Mouse (Mus musculus) forebrain, embryonic 16.5 days (tissue): Measurements from ENCODE around the gene Entr1. TPM values are rescaled to one million over a fixed set of nuclear protein-coding genes. Genes with fewer than 3 reads are reported as not detected.

Source experiments
- ATAC-seq: fragments of 200-750 bp; cut with Nextera tagmentation; 2 replicates; pipeline ENCODE4 v1.8.0; 2017; ENCODE audit warnings: mild to moderate bottlenecking, moderate library complexity
- H3K27ac ChIP-seq: fragments of 300-500 bp; sonication (generic); 2 replicates; pipeline ENCODE4 v1.5.1; 2014; ENCODE audit warnings: low read length, control low read depth
- H3K27me3 ChIP-seq: fragments of 300-500 bp; sonication (generic); replicated peaks from 2 replicates; pipeline ENCODE4 v1.6.1; 2014; ENCODE audit warnings: low read length; ENCODE audit not compliant: control insufficient read depth, insufficient read depth
- H3K36me3 ChIP-seq: fragments of 300-500 bp; sonication (generic); 2 replicates; pipeline ENCODE4 v1.6.1; 2014; ENCODE audit not compliant: control insufficient read depth, insufficient read depth
- H3K4me1 ChIP-seq: fragments of 300-500 bp; sonication (generic); replicated peaks from 2 replicates; pipeline ENCODE4 v1.6.1; 2014; ENCODE audit warnings: low read length; ENCODE audit not compliant: control insufficient read depth, insufficient read depth
- H3K4me2 ChIP-seq: fragments of 300-500 bp; sonication (generic); 2 replicates; pipeline ENCODE4 v1.6.1; 2014; ENCODE audit warnings: mild to moderate bottlenecking, low read length, control low read depth
- H3K4me3 ChIP-seq: fragments of 300-500 bp; sonication (generic); replicated peaks from 2 replicates; pipeline ENCODE4 v1.5.1; 2014; ENCODE audit warnings: mild to moderate bottlenecking, low read length, control low read depth
- H3K9ac ChIP-seq: fragments of 300-500 bp; sonication (generic); replicated peaks from 2 replicates; pipeline ENCODE4 v1.6.1; 2014; ENCODE audit warnings: low read depth, low read length, control low read depth
- H3K9me3 ChIP-seq: fragments of 300-500 bp; sonication (generic); 2 replicates; pipeline ENCODE4 v1.6.1; 2016; ENCODE audit warnings: low read length; ENCODE audit not compliant: control insufficient read depth
- WGBS: fragments of 180-500 bp; shearing (Covaris S2); extraction: QIAGEN DNeasy Blood & Tissue Kit; methylation state at CpG from one replicate; pipeline ENCODE4 v1.1.7; 2014; 5-methylcytosine and 5-hydroxymethylcytosine counted together
- polyA plus RNA-seq: library from polyadenylated mRNA; unstranded; fragments of >200 nt; fragmentation: Nextera tagmentation; extraction: Ambion mirVana; gene quantifications from 2 replicates; pipeline ENCODE4 v1.2.1, GENCODE M21; 2015

Gene Entr1
- 194 and 208 TPM in 2 replicates for polyA plus RNA-seq

- peak; percentile 94 for ATAC-seq
- Histone ChIP-seq H3K27ac (peak within 1 kb of the TSS; percentile 62), H3K4me2 (peak within 1 kb of the TSS; percentile 99), H3K4me3 (peak within 1 kb of the TSS; percentile 97), H3K9ac (peak within 1 kb of the TSS; percentile 81), H3K4me1 (peaks cover 22% of the 10 kb centered on the region), H3K9me3 (no peaks in the 10 kb centered on the region), H3K36me3 (peaks cover 44% of the 10 kb centered on the region), H3K27me3 (no peaks in the 10 kb centered on the region)
- WGBS: under 1% methylated on average over 57 of the region's 60 CpGs
These were observed at the start of gene Entr1, which contains the start of gene Pmpca for GRCm38 (mm10) chr2:26389154-26389690. TSS of gene Entr1 (minus strand) at chr2:26389316. TSS of gene Pmpca (plus strand) at chr2:26389339.

- H3K9me3 ChIP-seq: no peaks in the 10 kb centered on the region
- no peak for ATAC-seq
- H3K36me3 ChIP-seq: peaks cover 16% of the 10 kb centered on the region; the same call in 1 of the 2 replicates
- no peak overlapping the region for H3K4me3 ChIP-seq
- WGBS: 93% methylated on average over 7 of the region's 7 CpGs
- no peak overlapping the region for H3K27ac ChIP-seq
- peaks cover 13% of the 10 kb centered on the region for H3K4me1 ChIP-seq
- H3K27me3 ChIP-seq: no peaks in the 10 kb centered on the region
- no peak overlapping the region for H3K4me2 ChIP-seq
- no peak overlapping the region for H3K9ac ChIP-seq
These were observed 49.3 kb upstream of the Entr1 start for GRCm38 (mm10) chr2:26438373-26438772.

- Histone ChIP-seq H3K4me2 (no peak overlapping the region), H3K27me3 (no peaks in the 10 kb centered on the region), H3K4me3 (no peak overlapping the region), H3K9me3 (no peaks in the 10 kb centered on the region), H3K9ac (no peak overlapping the region), H3K4me1 (peaks cover 7% of the 10 kb centered on the region), H3K27ac (no peak overlapping the region), H3K36me3 (peaks cover 22% of the 10 kb centered on the region; the same call in 1 of the 2 replicates)
- no peak for ATAC-seq
- 82% methylated on average over 4 of the region's 4 CpGs for WGBS
These were observed 48.1 kb upstream of the Entr1 start for GRCm38 (mm10) chr2:26437221-26437620.

- no peak overlapping the region for H3K27ac ChIP-seq
- ATAC-seq: no peak
- no peak overlapping the region for H3K9ac ChIP-seq
- H3K4me3 ChIP-seq: no peak overlapping the region
- H3K9me3 ChIP-seq: no peaks in the 10 kb centered on the region
- H3K36me3 ChIP-seq: peaks cover 28% of the 10 kb centered on the region
- no peaks in the 10 kb centered on the region for H3K27me3 ChIP-seq
- peaks cover 7% of the 10 kb centered on the region for H3K4me1 ChIP-seq
- H3K4me2 ChIP-seq: no peak overlapping the region
- WGBS: 94% methylated on average over 7 of the region's 7 CpGs
These were observed 45.9 kb upstream of the Entr1 start for GRCm38 (mm10) chr2:26434791-26435572.

- no peaks in the 10 kb centered on the region for H3K27me3 ChIP-seq
- no peak overlapping the region for H3K9ac ChIP-seq
- H3K4me2 ChIP-seq: no peak overlapping the region
- no peak for ATAC-seq
- no peaks in the 10 kb centered on the region for H3K9me3 ChIP-seq
- no peaks in the 10 kb centered on the region for H3K4me1 ChIP-seq
- H3K27ac ChIP-seq: no peak overlapping the region
- H3K36me3 ChIP-seq: peaks cover 51% of the 10 kb centered on the region
- no peak overlapping the region for H3K4me3 ChIP-seq
- WGBS: 94% methylated on average over 5 of the region's 5 CpGs
These were observed 40.7 kb upstream of the Entr1 start for GRCm38 (mm10) chr2:26429851-26430250.

- ATAC-seq: no peak
- H3K27me3 ChIP-seq: no peaks in the 10 kb centered on the region
- H3K9ac ChIP-seq: no peak overlapping the region
- 97% methylated on average over 2 of the region's 2 CpGs for WGBS
- H3K4me3 ChIP-seq: no peak overlapping the region
- H3K4me2 ChIP-seq: no peak overlapping the region
- no peaks in the 10 kb centered on the region for H3K4me1 ChIP-seq
- H3K9me3 ChIP-seq: no peaks in the 10 kb centered on the region
- peaks cover 70% of the 10 kb centered on the region for H3K36me3 ChIP-seq
- H3K27ac ChIP-seq: no peak overlapping the region
These were observed 35.4 kb upstream of the Entr1 start for GRCm38 (mm10) chr2:26424541-26424940.

- ATAC-seq: no peak
- H3K4me1 ChIP-seq: no peaks in the 10 kb centered on the region
- WGBS: 91% methylated on average over 1 of the region's 1 CpGs
These were observed 34.0 kb upstream of the Entr1 start for GRCm38 (mm10) chr2:26423086-26423485.

GRCm38 (mm10) chr2:26421969-26422368 is 32.9 kb upstream of the Entr1 start:
- no peak overlapping the region for H3K4me2 ChIP-seq
- no peaks in the 10 kb centered on the region for H3K4me1 ChIP-seq
- peaks cover 60% of the 10 kb centered on the region for H3K36me3 ChIP-seq
- H3K27me3 ChIP-seq: no peaks in the 10 kb centered on the region
- no peaks in the 10 kb centered on the region for H3K9me3 ChIP-seq
- no peak overlapping the region for H3K27ac ChIP-seq
- WGBS: 84% methylated on average over 2 of the region's 2 CpGs
- no peak overlapping the region for H3K4me3 ChIP-seq
- no peak for ATAC-seq
- H3K9ac ChIP-seq: no peak overlapping the region

More at GRCm38 (mm10) chr2:26423086-26423485, 34.0 kb upstream of the Entr1 start:
- Histone ChIP-seq H3K36me3 (peaks cover 64% of the 10 kb centered on the region), H3K4me2 (no peak overlapping the region), H3K4me3 (no peak overlapping the region), H3K27me3 (no peaks in the 10 kb centered on the region), H3K9me3 (no peaks in the 10 kb centered on the region), H3K9ac (no peak overlapping the region), H3K27ac (no peak overlapping the region)

- WGBS: 89% methylated on average over 1 of the region's 1 CpGs
- no peak overlapping the region for H3K9ac ChIP-seq
These were observed 29.0 kb upstream of the Entr1 start for GRCm38 (mm10) chr2:26418120-26418519.

More at GRCm38 (mm10) chr2:26418120-26418519, 29.0 kb upstream of the Entr1 start:
- Histone ChIP-seq H3K4me1 (no peaks in the 10 kb centered on the region), H3K4me2 (no peak overlapping the region), H3K27ac (no peak overlapping the region), H3K9me3 (no peaks in the 10 kb centered on the region), H3K27me3 (no peaks in the 10 kb centered on the region), H3K36me3 (peaks cover 49% of the 10 kb centered on the region), H3K4me3 (no peak overlapping the region)
- ATAC-seq: no peak
